Mouse (Mus musculus): ENCODE results near the gene Olfr1196. TPM values are rescaled to one million over a fixed set of nuclear protein-coding genes. Genes with fewer than 3 reads are reported as not detected.
"Not testable (repeated sequence)": the region's sequence is repeated elsewhere in the genome, so short reads cannot be mapped to it uniquely, and the experiment has no call there.

Gene Olfr1196
- polyA plus RNA-seq (2014; fragmentation: Nextera tagmentation; extraction: Ambion mirVana) = not detected in 2 replicates

DNA sequence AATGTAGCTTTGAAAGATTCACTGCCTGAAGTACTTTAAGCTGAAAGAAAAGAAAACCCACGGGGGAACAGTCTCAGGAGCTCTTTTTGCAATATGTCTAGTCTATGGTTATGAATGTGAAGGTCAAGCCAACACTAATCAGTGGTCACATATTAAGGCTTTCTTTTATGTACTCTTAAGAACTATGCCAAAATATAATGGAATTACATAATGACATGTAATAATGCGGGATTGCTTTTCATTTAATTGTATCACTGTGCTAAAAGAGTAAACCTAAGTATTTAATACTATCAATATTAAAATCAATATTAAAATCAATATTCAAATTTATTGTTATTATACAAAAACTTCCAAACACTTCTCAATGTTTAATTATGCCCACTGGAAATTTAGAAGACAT lies at the start of gene Olfr1196:
TSS of gene Olfr1196 (minus strand) at position 101 of the 400 bp plus-strand sequence.
- no peaks in the 10 kb centered on the region for H3K4me1 ChIP-seq (replicated peaks; ENCODE audit: control insufficient read depth, insufficient read depth, low read length)
- 74% methylated on average over 2 of the region's 2 CpGs for WGBS
- no peak within 1 kb of the TSS for H3K27ac ChIP-seq (ENCODE audit: low read depth, low read length)
- no peak within 1 kb of the TSS for H3K4me2 ChIP-seq
- H3K27me3 ChIP-seq (replicated peaks; ENCODE audit: control insufficient read depth, insufficient read depth, low read length) = no peaks in the 10 kb centered on the region
- no peak within 1 kb of the TSS for H3K4me3 ChIP-seq (ENCODE audit: low read depth, low read length)
- no peaks in the 10 kb centered on the region for H3K36me3 ChIP-seq (ENCODE audit: control insufficient read depth, insufficient read depth, low read length)
- DNase-seq (ENCODE audit: low spot score) = no peak
- H3K9me3 ChIP-seq (ENCODE audit: control insufficient read depth, low read length) = no peaks in the 10 kb centered on the region
- no peak for ATAC-seq (replicated peaks; ENCODE audit: low FRiP score)
- H3K9ac ChIP-seq (ENCODE audit: low read depth, low read length) = no peak within 1 kb of the TSS

- Histone ChIP-seq H3K4me1 (replicated peaks; ENCODE audit: control insufficient read depth, insufficient read depth, low read length) (no peaks in the 10 kb centered on the region), H3K4me2 (no peak within 1 kb of the TSS), H3K27ac (ENCODE audit: low read depth, low read length) (no peak within 1 kb of the TSS), H3K36me3 (ENCODE audit: control insufficient read depth, insufficient read depth, low read length) (no peaks in the 10 kb centered on the region), H3K9ac (ENCODE audit: low read depth, low read length) (no peak within 1 kb of the TSS), H3K4me3 (ENCODE audit: low read depth, low read length) (no peak within 1 kb of the TSS), H3K27me3 (replicated peaks; ENCODE audit: control insufficient read depth, insufficient read depth, low read length) (no peaks in the 10 kb centered on the region), H3K9me3 (ENCODE audit: control insufficient read depth, low read length) (no peaks in the 10 kb centered on the region)
- DNase-seq (ENCODE audit: low spot score) (no peak), ATAC-seq (replicated peaks; ENCODE audit: low FRiP score) (no peak)
- WGBS = 92% methylated on average over 2 of the region's 2 CpGs
Observed at GRCm38 (mm10) chr2:88751270-88751669, 46.9 kb upstream of the Olfr1196 start, which contains the start of gene Olfr1198. Olfr1198 (minus strand) TSS chr2:88751370.

DNA sequence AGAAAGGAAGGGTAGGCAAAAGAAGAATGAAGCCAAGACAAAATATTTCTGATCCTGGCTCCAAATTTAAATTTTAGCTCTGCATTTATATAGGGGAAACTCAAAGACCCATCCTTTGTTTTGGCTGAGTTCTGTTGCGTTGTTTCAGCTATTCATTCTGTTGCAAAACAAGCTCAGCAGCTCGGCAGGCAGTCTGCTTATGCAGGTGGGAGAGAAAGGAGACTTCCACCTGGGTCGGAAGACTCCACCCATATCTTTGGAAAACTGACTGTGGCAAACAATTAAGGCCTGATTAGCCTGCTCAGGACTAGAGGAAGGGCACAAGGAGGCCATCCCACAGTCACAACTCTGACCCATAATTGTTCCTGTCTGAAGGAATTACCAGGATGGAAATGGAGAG lies 39.0 kb upstream of the Olfr1196 start:
- no peaks in the 10 kb centered on the region for H3K36me3 ChIP-seq (ENCODE audit: control insufficient read depth, insufficient read depth, low read length)
- DNase-seq (ENCODE audit: low spot score) = no peak
- H3K4me3 ChIP-seq (ENCODE audit: low read depth, low read length) = no peak overlapping the region
- H3K27ac ChIP-seq (ENCODE audit: low read depth, low read length) = no peak overlapping the region
- H3K27me3 ChIP-seq (replicated peaks; ENCODE audit: control insufficient read depth, insufficient read depth, low read length) = no peaks in the 10 kb centered on the region
- H3K4me2 ChIP-seq = no peak overlapping the region
- no peak overlapping the region for H3K9ac ChIP-seq (ENCODE audit: low read depth, low read length)
- no peak for ATAC-seq (replicated peaks; ENCODE audit: low FRiP score)
- 77% methylated on average over 3 of the region's 3 CpGs for WGBS
- no peaks in the 10 kb centered on the region for H3K9me3 ChIP-seq (ENCODE audit: control insufficient read depth, low read length)
- H3K4me1 ChIP-seq (replicated peaks; ENCODE audit: control insufficient read depth, insufficient read depth, low read length) = no peaks in the 10 kb centered on the region

DNA sequence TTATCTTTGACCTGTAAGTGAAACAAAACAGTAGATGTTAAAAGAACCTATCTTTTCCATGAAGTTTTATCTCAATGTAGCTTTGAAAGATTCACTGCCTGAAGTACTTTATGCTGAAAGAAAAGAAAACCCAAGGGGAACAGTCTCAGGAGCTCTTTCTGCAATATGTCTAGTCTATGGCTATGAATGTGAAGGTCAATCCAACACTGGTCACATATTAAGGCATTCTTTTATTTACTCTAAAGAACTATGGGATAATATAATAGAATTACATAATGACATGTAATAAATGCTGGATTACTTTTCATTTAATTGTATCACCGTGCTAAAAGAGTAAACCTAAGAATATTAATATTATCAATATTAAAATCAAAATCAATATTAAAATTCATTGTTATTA lies 27.9 kb upstream of the Olfr1196 start, which contains the start of gene Olfr1197:
TSS of gene Olfr1197 (minus strand) at position 101 of the 400 bp plus-strand sequence.
- DNase-seq (ENCODE audit: low spot score) (no peak), ATAC-seq (replicated peaks; ENCODE audit: low FRiP score) (no peak)
- Histone ChIP-seq H3K9ac (ENCODE audit: low read depth, low read length) (no peak within 1 kb of the TSS), H3K27me3 (replicated peaks; ENCODE audit: control insufficient read depth, insufficient read depth, low read length) (no peaks in the 10 kb centered on the region), H3K27ac (ENCODE audit: low read depth, low read length) (no peak within 1 kb of the TSS), H3K4me3 (ENCODE audit: low read depth, low read length) (no peak within 1 kb of the TSS), H3K9me3 (ENCODE audit: control insufficient read depth, low read length) (no peaks in the 10 kb centered on the region), H3K4me2 (no peak within 1 kb of the TSS), H3K4me1 (replicated peaks; ENCODE audit: control insufficient read depth, insufficient read depth, low read length) (no peaks in the 10 kb centered on the region), H3K36me3 (ENCODE audit: control insufficient read depth, insufficient read depth, low read length) (no peaks in the 10 kb centered on the region)
- 69% methylated on average over 1 of the region's 1 CpGs for WGBS

GRCm38 (mm10) chr2:88689087-88689486 lies 15.3 kb downstream of the Olfr1196 start, which contains the start of gene Olfr1195:
Olfr1195 (minus strand) TSS chr2:88689187.
- H3K27me3 ChIP-seq (replicated peaks; ENCODE audit: control insufficient read depth, insufficient read depth, low read length) = no peaks in the 10 kb centered on the region
- H3K4me3 ChIP-seq (ENCODE audit: low read depth, low read length) = no peak within 1 kb of the TSS
- ATAC-seq (replicated peaks; ENCODE audit: low FRiP score) = no peak
- no peak within 1 kb of the TSS for H3K9ac ChIP-seq (ENCODE audit: low read depth, low read length)
- H3K4me1 ChIP-seq (replicated peaks; ENCODE audit: control insufficient read depth, insufficient read depth, low read length) = no peaks in the 10 kb centered on the region
- no peaks in the 10 kb centered on the region for H3K36me3 ChIP-seq (ENCODE audit: control insufficient read depth, insufficient read depth, low read length)
- H3K27ac ChIP-seq (ENCODE audit: low read depth, low read length) = no peak within 1 kb of the TSS
- no peak within 1 kb of the TSS for H3K4me2 ChIP-seq
- no peak for DNase-seq (ENCODE audit: low spot score)
- H3K9me3 ChIP-seq (ENCODE audit: control insufficient read depth, low read length) = no peaks in the 10 kb centered on the region

DNA sequence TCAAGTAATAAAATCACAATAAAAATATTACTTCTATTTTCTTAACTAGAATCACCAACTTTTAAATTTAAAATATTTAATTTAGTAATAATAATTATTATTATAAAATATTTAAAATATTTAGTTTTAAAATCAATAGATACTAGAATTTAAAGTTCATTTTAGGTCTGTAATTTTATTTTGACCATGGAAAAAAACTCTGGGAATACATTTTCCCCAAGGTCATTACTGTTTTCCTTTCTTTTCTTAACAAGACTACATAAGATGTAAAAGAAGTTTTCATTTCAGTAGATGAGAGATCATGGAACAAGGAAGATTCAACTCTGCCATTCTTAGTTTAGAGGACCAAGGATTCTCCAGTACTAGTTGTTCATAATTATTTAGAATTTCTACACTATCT lies 29.1 kb downstream of the Olfr1196 start, which contains the start of gene Olfr1193:
TSS of gene Olfr1193 (plus strand) at position 301 of the 400 bp plus-strand sequence.
- not testable (repeated sequence) for ATAC-seq (replicated peaks; ENCODE audit: low FRiP score); DNase-seq (ENCODE audit: low spot score); H3K4me3 ChIP-seq (ENCODE audit: low read depth, low read length)

GRCm38 (mm10) chr2:88648209-88648608 lies 56.2 kb downstream of the Olfr1196 start, which contains the start of gene Olfr1192-ps1:
Olfr1192-ps1 (plus strand) TSS chr2:88648509.
- H3K27me3 ChIP-seq (replicated peaks; ENCODE audit: control insufficient read depth, insufficient read depth, low read length) = no peaks in the 10 kb centered on the region
- no peak within 1 kb of the TSS for H3K9ac ChIP-seq (ENCODE audit: low read depth, low read length)
- DNase-seq (ENCODE audit: low spot score) = no peak
- H3K27ac ChIP-seq (ENCODE audit: low read depth, low read length) = no peak within 1 kb of the TSS
- ATAC-seq (replicated peaks; ENCODE audit: low FRiP score) = no peak
- no peaks in the 10 kb centered on the region for H3K4me1 ChIP-seq (replicated peaks; ENCODE audit: control insufficient read depth, insufficient read depth, low read length)
- 22% methylated on average over 1 of the region's 1 CpGs for WGBS
- H3K4me3 ChIP-seq (ENCODE audit: low read depth, low read length) = no peak within 1 kb of the TSS
- no peaks in the 10 kb centered on the region for H3K9me3 ChIP-seq (ENCODE audit: control insufficient read depth, low read length)
- H3K36me3 ChIP-seq (ENCODE audit: control insufficient read depth, insufficient read depth, low read length) = no peaks in the 10 kb centered on the region
- no peak within 1 kb of the TSS for H3K4me2 ChIP-seq

More for the DNA sequence above, 29.1 kb downstream of the Olfr1196 start, which contains the start of gene Olfr1193:
- H3K36me3 ChIP-seq (ENCODE audit: control insufficient read depth, insufficient read depth, low read length); H3K27me3 ChIP-seq (replicated peaks; ENCODE audit: control insufficient read depth, insufficient read depth, low read length); H3K9ac ChIP-seq (ENCODE audit: low read depth, low read length); H3K27ac ChIP-seq (ENCODE audit: low read depth, low read length); H3K9me3 ChIP-seq (ENCODE audit: control insufficient read depth, low read length); H3K4me2 ChIP-seq; H3K4me1 ChIP-seq (replicated peaks; ENCODE audit: control insufficient read depth, insufficient read depth, low read length): not testable (repeated sequence)

Other genes starting within 250 kb of the Olfr1196 start
- not detected in 2 replicates for gene Olfr1183, start 249.7 kb downstream of the Olfr1196 start, polyA plus RNA-seq (2014; fragmentation: Nextera tagmentation; extraction: Ambion mirVana)
- gene Olfr1184, start 221.0 kb downstream of the Olfr1196 start, polyA plus RNA-seq (2014; fragmentation: Nextera tagmentation; extraction: Ambion mirVana) = not detected in 2 replicates
- not detected in 2 replicates for gene Olfr1185-ps1, start 211.3 kb downstream of the Olfr1196 start, polyA plus RNA-seq (2014; fragmentation: Nextera tagmentation; extraction: Ambion mirVana)
- gene Olfr1186, start 186.0 kb downstream of the Olfr1196 start, polyA plus RNA-seq (2014; fragmentation: Nextera tagmentation; extraction: Ambion mirVana) = not detected in 2 replicates
- not detected in 2 replicates for gene Olfr1188, start 147.7 kb downstream of the Olfr1196 start, polyA plus RNA-seq (2014; fragmentation: Nextera tagmentation; extraction: Ambion mirVana)
- not detected in 2 replicates for gene Olfr1189, start 118.1 kb downstream of the Olfr1196 start, polyA plus RNA-seq (2014; fragmentation: Nextera tagmentation; extraction: Ambion mirVana)
- not detected in 2 replicates for gene Olfr1191-ps1, start 64.1 kb downstream of the Olfr1196 start, polyA plus RNA-seq (2014; fragmentation: Nextera tagmentation; extraction: Ambion mirVana)
- not detected in 2 replicates for gene Olfr1192-ps1, start 56.1 kb downstream of the Olfr1196 start, polyA plus RNA-seq (2014; fragmentation: Nextera tagmentation; extraction: Ambion mirVana)
- not detected in 2 replicates for gene Olfr1193, start 29.0 kb downstream of the Olfr1196 start, polyA plus RNA-seq (2014; fragmentation: Nextera tagmentation; extraction: Ambion mirVana)
- not detected in 2 replicates for gene Olfr1195, start 15.4 kb downstream of the Olfr1196 start, polyA plus RNA-seq (2014; fragmentation: Nextera tagmentation; extraction: Ambion mirVana)
- gene Olfr1197, start 27.8 kb upstream of the Olfr1196 start, polyA plus RNA-seq (2014; fragmentation: Nextera tagmentation; extraction: Ambion mirVana) = not detected in 2 replicates
- not detected in 2 replicates for gene Olfr1198, start 46.8 kb upstream of the Olfr1196 start, polyA plus RNA-seq (2014; fragmentation: Nextera tagmentation; extraction: Ambion mirVana)
- not detected in 2 replicates for gene Olfr1199, start 55.9 kb upstream of the Olfr1196 start, polyA plus RNA-seq (2014; fragmentation: Nextera tagmentation; extraction: Ambion mirVana)
- gene Olfr1200, start 65.9 kb upstream of the Olfr1196 start, polyA plus RNA-seq (2014; fragmentation: Nextera tagmentation; extraction: Ambion mirVana) = not detected in 2 replicates
- not detected in 2 replicates for gene Olfr1201, start 88.4 kb upstream of the Olfr1196 start, polyA plus RNA-seq (2014; fragmentation: Nextera tagmentation; extraction: Ambion mirVana)
- not detected in 2 replicates for gene Olfr1202, start 109.9 kb upstream of the Olfr1196 start, polyA plus RNA-seq (2014; fragmentation: Nextera tagmentation; extraction: Ambion mirVana)
- not detected in 2 replicates for gene Olfr1205, start 125.1 kb upstream of the Olfr1196 start, polyA plus RNA-seq (2014; fragmentation: Nextera tagmentation; extraction: Ambion mirVana)
- not detected in 2 replicates for gene Olfr1204, start 144.7 kb upstream of the Olfr1196 start, polyA plus RNA-seq (2014; fragmentation: Nextera tagmentation; extraction: Ambion mirVana)
- not detected in 2 replicates for gene Olfr1206, start 158.6 kb upstream of the Olfr1196 start, polyA plus RNA-seq (2014; fragmentation: Nextera tagmentation; extraction: Ambion mirVana)
- gene Olfr1208, start 197.7 kb upstream of the Olfr1196 start, polyA plus RNA-seq (2014; fragmentation: Nextera tagmentation; extraction: Ambion mirVana) = not detected in 2 replicates
- gene Olfr1209, start 210.6 kb upstream of the Olfr1196 start, polyA plus RNA-seq (2014; fragmentation: Nextera tagmentation; extraction: Ambion mirVana) = not detected in 2 replicates
- not detected in 2 replicates for gene Olfr1211, start 233.5 kb upstream of the Olfr1196 start, polyA plus RNA-seq (2014; fragmentation: Nextera tagmentation; extraction: Ambion mirVana)
- not detected in 2 replicates for gene Olfr1212, start 249.4 kb upstream of the Olfr1196 start, polyA plus RNA-seq (2014; fragmentation: Nextera tagmentation; extraction: Ambion mirVana)

All from liver, embryonic 11.5 days (tissue).